Mouse (Mus musculus): ENCODE results near the gene Il25. TPM values are rescaled to one million over a fixed set of nuclear protein-coding genes. Genes with fewer than 3 reads are reported as not detected.
A peak's percentile ranks its signal among the peaks of the same experiment; 100 is the strongest.

Il25 gene
- polyA plus RNA-seq, 1 experiment from 2014 or later, result 0.27 TPM

- ATAC-seq (ENCODE audit: low FRiP score, low read depth), result peak; percentile 57
- Histone ChIP-seq H3K4me3 (peak within 1 kb of the TSS; percentile 23), H3K27me3 (no peaks in the 10 kb centered on the region), H3K9ac (peak within 1 kb of the TSS; percentile 53), H3K4me2 (replicated peaks) (peak within 1 kb of the TSS; percentile 48), H3K9me3 (no peaks in the 10 kb centered on the region), H3K27ac (peak within 1 kb of the TSS; percentile 92), H3K4me1 (peaks cover 35% of the 10 kb centered on the region), H3K36me3 (no peaks in the 10 kb centered on the region)
- WGBS, result 29% methylated on average over 8 of the region's 8 CpGs
Measured at GRCm38 (mm10) chr14:54935904-54936830, 3.7 kb downstream of the Il25 start, which contains the start of gene Cmtm5. Gene Cmtm5 (plus strand): TSS chr14:54936261.

GRCm38 (mm10) chr14:54936831-54937160 is 4.3 kb downstream of the Il25 start:
- no peak for ATAC-seq (ENCODE audit: low FRiP score, low read depth)
- 41% methylated on average over 6 of the region's 6 CpGs for WGBS
- Histone ChIP-seq H3K9ac (peak overlapping the region; percentile 53), H3K4me1 (peaks cover 35% of the 10 kb centered on the region), H3K4me3 (peak overlapping the region; percentile 23), H3K27me3 (no peaks in the 10 kb centered on the region), H3K9me3 (no peaks in the 10 kb centered on the region), H3K27ac (peak overlapping the region; percentile 92), H3K4me2 (replicated peaks) (peak overlapping the region; percentile 48), H3K36me3 (no peaks in the 10 kb centered on the region)

- Histone ChIP-seq H3K27me3 (no peaks in the 10 kb centered on the region; the same call in 1 of the 2 replicates), H3K36me3 (no peaks in the 10 kb centered on the region), H3K27ac (no peak overlapping the region; the same call in 1 of the 2 replicates), H3K4me3 (no peak overlapping the region), H3K4me1 (peaks cover 34% of the 10 kb centered on the region), H3K9me3 (no peaks in the 10 kb centered on the region), H3K4me2 (replicated peaks) (peak overlapping the region; percentile 41), H3K9ac (no peak overlapping the region)
- no peak for ATAC-seq (ENCODE audit: low FRiP score, low read depth)
- 85% methylated on average over 16 of the region's 16 CpGs for WGBS
Measured at GRCm38 (mm10) chr14:54937361-54938182, 5.1 kb downstream of the Il25 start.

GRCm38 (mm10) chr14:54938431-54939219 is 6.1 kb downstream of the Il25 start:
- Histone ChIP-seq H3K4me1 (peaks cover 26% of the 10 kb centered on the region), H3K9ac (no peak overlapping the region), H3K4me3 (no peak overlapping the region), H3K4me2 (replicated peaks) (no peak overlapping the region), H3K27me3 (no peaks in the 10 kb centered on the region; the same call in 1 of the 2 replicates), H3K27ac (no peak overlapping the region), H3K36me3 (no peaks in the 10 kb centered on the region), H3K9me3 (no peaks in the 10 kb centered on the region)
- no peak for ATAC-seq (ENCODE audit: low FRiP score, low read depth)
- 79% methylated on average over 15 of the region's 15 CpGs for WGBS

GRCm38 (mm10) chr14:54939434-54940175 is 7.1 kb downstream of the Il25 start:
- no peak overlapping the region for H3K9ac ChIP-seq
- no peak for ATAC-seq (ENCODE audit: low FRiP score, low read depth)
- no peak overlapping the region for H3K4me2 ChIP-seq (replicated peaks)

GRCm38 (mm10) chr14:54940176-54940530 is 7.7 kb downstream of the Il25 start:
- no peak overlapping the region for H3K4me3 ChIP-seq
- H3K27ac ChIP-seq, result no peak overlapping the region
- no peaks in the 10 kb centered on the region; the same call in 1 of the 2 replicates for H3K27me3 ChIP-seq
- no peak for ATAC-seq (ENCODE audit: low FRiP score, low read depth)
- H3K9me3 ChIP-seq, result no peaks in the 10 kb centered on the region
- 76% methylated on average over 3 of the region's 3 CpGs for WGBS
- no peak overlapping the region for H3K9ac ChIP-seq
- no peak overlapping the region for H3K4me2 ChIP-seq (replicated peaks)
- H3K36me3 ChIP-seq, result no peaks in the 10 kb centered on the region
- peaks cover 26% of the 10 kb centered on the region for H3K4me1 ChIP-seq

More at GRCm38 (mm10) chr14:54939434-54940175, 7.1 kb downstream of the Il25 start:
- Histone ChIP-seq H3K4me1 (peaks cover 26% of the 10 kb centered on the region), H3K27ac (no peak overlapping the region), H3K27me3 (no peaks in the 10 kb centered on the region; the same call in 1 of the 2 replicates), H3K4me3 (no peak overlapping the region), H3K36me3 (no peaks in the 10 kb centered on the region), H3K9me3 (no peaks in the 10 kb centered on the region)
- WGBS, result 49% methylated on average over 12 of the region's 12 CpGs

- H3K9me3 ChIP-seq, result no peaks in the 10 kb centered on the region
- WGBS, result 56% methylated on average over 13 of the region's 13 CpGs
- H3K36me3 ChIP-seq, result no peaks in the 10 kb centered on the region
- no peak overlapping the region for H3K4me3 ChIP-seq
- no peaks in the 10 kb centered on the region; the same call in 1 of the 2 replicates for H3K27me3 ChIP-seq
- ATAC-seq (ENCODE audit: low FRiP score, low read depth), result no peak
- H3K4me1 ChIP-seq, result peaks cover 20% of the 10 kb centered on the region
- H3K4me2 ChIP-seq (replicated peaks), result no peak overlapping the region
- no peak overlapping the region for H3K9ac ChIP-seq
- no peak overlapping the region for H3K27ac ChIP-seq
Measured at GRCm38 (mm10) chr14:54941024-54941978, 8.8 kb downstream of the Il25 start.

GRCm38 (mm10) chr14:54942479-54942878 is 10.0 kb downstream of the Il25 start:
- H3K36me3 ChIP-seq, result no peaks in the 10 kb centered on the region
- no peaks in the 10 kb centered on the region for H3K9me3 ChIP-seq
- no peaks in the 10 kb centered on the region; the same call in 1 of the 2 replicates for H3K27me3 ChIP-seq
- no peak overlapping the region for H3K4me2 ChIP-seq (replicated peaks)
- no peak overlapping the region for H3K4me3 ChIP-seq
- no peak for ATAC-seq (ENCODE audit: low FRiP score, low read depth)
- H3K4me1 ChIP-seq, result peaks cover 10% of the 10 kb centered on the region
- no peak overlapping the region for H3K9ac ChIP-seq
- H3K27ac ChIP-seq, result no peak overlapping the region
- 84% methylated on average over 8 of the region's 8 CpGs for WGBS

GRCm38 (mm10) chr14:54943971-54944370 is 11.5 kb downstream of the Il25 start:
- Histone ChIP-seq H3K4me1 (peaks cover 4% of the 10 kb centered on the region; the same call in 1 of the 2 replicates), H3K4me3 (no peak overlapping the region), H3K4me2 (replicated peaks) (no peak overlapping the region), H3K9me3 (no peaks in the 10 kb centered on the region), H3K9ac (no peak overlapping the region), H3K36me3 (no peaks in the 10 kb centered on the region), H3K27me3 (no peaks in the 10 kb centered on the region; the same call in 1 of the 2 replicates), H3K27ac (no peak overlapping the region)
- 89% methylated on average over 7 of the region's 7 CpGs for WGBS
- ATAC-seq (ENCODE audit: low FRiP score, low read depth), result no peak

GRCm38 (mm10) chr14:54944939-54945338 is 12.4 kb downstream of the Il25 start:
- H3K27ac ChIP-seq, result no peak overlapping the region
- no peaks in the 10 kb centered on the region for H3K4me1 ChIP-seq
- no peak for ATAC-seq (ENCODE audit: low FRiP score, low read depth)
- H3K36me3 ChIP-seq, result no peaks in the 10 kb centered on the region
- no peaks in the 10 kb centered on the region for H3K9me3 ChIP-seq
- H3K27me3 ChIP-seq, result peaks cover 3% of the 10 kb centered on the region; the same call in 1 of the 2 replicates
- no peak overlapping the region for H3K9ac ChIP-seq
- H3K4me3 ChIP-seq, result no peak overlapping the region
- no peak overlapping the region for H3K4me2 ChIP-seq (replicated peaks)
- 73% methylated on average over 2 of the region's 2 CpGs for WGBS
